ENCODE assay signal across 8 mouse cellular contexts in genomic region chr5:43233316-43234181, GRCm38 (mm10). TPM values are rescaled to one million over a fixed set of nuclear protein-coding genes. Genes with fewer than 3 reads are reported as not detected.
A peak's percentile ranks its signal among the peaks of the same experiment; 100 is the strongest.
DNase-seq lines count a peak whose midpoint lies in the region; ATAC-seq and TF ChIP-seq lines count a peak whose summit lies in the region.

No protein-coding gene starts in this region.

- H3K4me3 ChIP-seq in hindbrain, embryonic 15.5 days, result peak overlapping the region; percentile 99
- peak overlapping the region; percentile 95 for H3K4me3 ChIP-seq in left cerebral cortex, adult 2 months

- H3K27ac ChIP-seq in hindbrain, embryonic 15.5 days (replicated peaks), result peak overlapping the region; percentile 100
- peak overlapping the region; percentile 98 for H3K27ac ChIP-seq in left cerebral cortex, adult 2 months

- peak overlapping the region; percentile 75 for H3K4me2 ChIP-seq in hindbrain, embryonic 15.5 days

- H3K4me1 ChIP-seq in hindbrain, embryonic 15.5 days (replicated peaks), result peaks cover 14% of the 10 kb centered on the region

- intact Hi-C loops in left cerebral cortex, adult 2 months (cut with DNase I), result loop anchor here (1.0 to 10.0 kb wide), 5 partner anchors 103 to 1289 kb away; partner anchors contain the start of gene Cc2d2a

- H3K9ac ChIP-seq in hindbrain, embryonic 15.5 days, result peak overlapping the region; percentile 100

- H3K9me3 ChIP-seq in hindbrain, embryonic 15.5 days, result no peaks in the 10 kb centered on the region

- under 1% methylated on average over 78 of the region's 101 CpGs for WGBS in hindbrain, embryonic 15.5 days

- H3K27me3 ChIP-seq in hindbrain, embryonic 15.5 days, result no peaks in the 10 kb centered on the region

- H3K36me3 ChIP-seq in hindbrain, embryonic 15.5 days, result no peaks in the 10 kb centered on the region

- ATAC-seq in hindbrain, embryonic 15.5 days (ENCODE audit: low FRiP score, low read depth), result peak; percentile 73
- ATAC-seq in megakaryocyte, adult 5-6 weeks (ENCODE audit: poor library complexity, severe bottlenecking), result peak; percentile 57

- no peak; the same call in 1 of the 2 replicates for TF ChIP-seq CTCF in left cerebral cortex, adult 2 months (IDR thresholded peaks at IDR 0.05)

- peak; percentile 82 for DNase-seq in T-cell, adult 2 months (ENCODE audit: low spot score)
- DNase-seq in cerebellum, postnatal 4 days (ENCODE audit: low spot score in 2 of 2), result peak; percentile 58 to 67
- peak; percentile 83 to 89 for DNase-seq in frontal cortex, postnatal 36 days (ENCODE audit: low spot score in 2 of 2)
- peak; percentile 82 to 84 for DNase-seq in left cerebral cortex, adult 2 months (ENCODE audit: extremely low spot score in 1 of 2, low spot score in 2 of 2)
- peak; percentile 89 for DNase-seq in right cerebral cortex, adult 18-20 months
- peak; percentile 92 for DNase-seq in urinary bladder, adult 2 months (ENCODE audit: low spot score)

RNA-seq across cellular contexts. Expression of gene Cpeb2, which starts 0.6 kb away (rescaled TPM):
- polyA plus RNA-seq in hindbrain, embryonic 15.5 days (2015; fragmentation: Nextera tagmentation; extraction: Ambion mirVana), result 15.8 and 16.3 TPM in 2 replicates
- total RNA-seq in left cerebral cortex, adult 2 months (2021), result 10 to 100 TPM; 59.2 to 66.1 TPM
- 18.0 and 20.5 TPM in 2 replicates for total RNA-seq in megakaryocyte, adult 5-6 weeks (2015)
- 6.4 and 9.6 TPM in 2 replicates for total RNA-seq in megakaryocyte, adult 5-6 weeks (2017)
- 21.2 and 22.5 TPM in 2 replicates for polyA plus RNA-seq in urinary bladder, adult 2 months (2012; rRNA removed)

Comparison
In these comparisons a context has a peak if more than half of its experiments do, and no peak if none do; other contexts are left out.
1. Peak in every context shown above with its lines: DNase-seq, ATAC-seq, H3K4me3 ChIP-seq and H3K27ac ChIP-seq.